Mouse (Mus musculus): ENCODE data around the gene Ngdn.

DNA sequence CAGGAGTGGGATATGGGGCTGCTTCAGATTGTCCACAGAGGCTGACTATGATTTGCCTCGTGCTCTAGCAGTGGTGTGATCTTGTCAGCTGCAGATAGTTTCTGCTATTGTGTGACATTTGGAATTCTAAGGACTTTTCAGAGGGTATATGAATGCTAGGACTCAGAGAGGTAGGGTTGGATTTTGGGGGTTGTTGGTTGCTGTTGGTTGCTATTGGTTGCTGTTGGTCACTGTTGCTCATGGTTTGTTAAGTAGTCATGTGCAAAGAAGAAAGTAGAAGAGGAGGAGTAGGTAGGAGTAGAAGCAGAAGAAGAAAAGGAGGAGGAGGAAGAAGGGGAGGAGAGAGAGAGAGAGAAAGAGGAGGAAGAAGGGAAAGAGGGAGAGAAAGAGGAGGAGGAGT lies 38.6 kb upstream of the Ngdn start, which contains the start of gene Gm17428:
- no peak for TF ChIP-seq CHD2 (IDR thresholded peaks at IDR 0.05; ENCODE audit: low read depth, low read length)
- no peak for TF ChIP-seq HCFC1 (IDR thresholded peaks at IDR 0.05; ENCODE audit: borderline replicate concordance, insufficient read depth, low read length)
- TF ChIP-seq ZC3H11A (IDR thresholded peaks at IDR 0.05; ENCODE audit: borderline replicate concordance, low read depth, low read length), result no peak
- no peak for TF ChIP-seq ZNF384 (IDR thresholded peaks at IDR 0.05; ENCODE audit: low read depth, low read length)
- no peak for TF ChIP-seq MAFK (IDR thresholded peaks at IDR 0.05; ENCODE audit: insufficient read depth, low read depth, low read length)
